Mouse (Mus musculus) thymus, postnatal 36 days (tissue): ENCODE measurements at regions not wholly inside any gene's neighbourhood (a gene's known extent, or its start where the extent isn't known, plus 50 kb on each side); places are given as distances from the start of the nearest gene placed in this dataset.
"Not testable (repeated sequence)": the region's sequence is repeated elsewhere in the genome, so short reads cannot be mapped to it uniquely, and the experiment has no call there.

ENCODE experiments used
- DNase-seq, 2 experiments: peaks; one replicate each; pipeline ENCODE4 v3.0.0; 2022; ENCODE audit warnings: mixed read lengths in 2 of 2

- no peak for DNase-seq
Observed at GRCm38 (mm10) chr13:97482439-97482946, 241.6 kb downstream of the Enc1 start.

DNA sequence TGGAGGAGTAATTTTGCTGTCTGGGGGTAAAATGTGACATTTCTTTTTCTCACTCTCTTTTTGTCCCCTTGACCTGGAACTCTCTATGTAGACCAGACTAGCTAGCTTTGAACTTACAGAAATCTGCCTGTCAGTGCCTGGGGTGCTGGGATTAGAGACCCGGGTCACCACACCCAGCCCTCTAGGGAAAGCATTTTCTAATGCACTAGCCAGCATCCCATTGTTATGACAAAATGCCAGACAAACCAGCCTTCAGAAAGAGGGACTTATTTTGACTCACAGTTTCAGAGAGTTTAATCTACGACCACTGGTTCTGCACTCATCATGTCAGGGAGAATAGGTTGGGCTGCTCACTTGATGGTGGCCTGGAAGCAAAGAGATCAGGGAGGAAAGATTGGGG lies 240.4 kb downstream of the Enc1 start:
- DNase-seq, result no peak

GRCm38 (mm10) chr13:97479066-97479586 lies 238.2 kb downstream of the Enc1 start:
- no peak for DNase-seq

- no peak for DNase-seq
Observed at GRCm38 (mm10) chr13:97473971-97474365, 233.1 kb downstream of the Enc1 start.

- DNase-seq, result no peak
Observed at GRCm38 (mm10) chr13:97473256-97473970, 232.5 kb downstream of the Enc1 start.

DNA sequence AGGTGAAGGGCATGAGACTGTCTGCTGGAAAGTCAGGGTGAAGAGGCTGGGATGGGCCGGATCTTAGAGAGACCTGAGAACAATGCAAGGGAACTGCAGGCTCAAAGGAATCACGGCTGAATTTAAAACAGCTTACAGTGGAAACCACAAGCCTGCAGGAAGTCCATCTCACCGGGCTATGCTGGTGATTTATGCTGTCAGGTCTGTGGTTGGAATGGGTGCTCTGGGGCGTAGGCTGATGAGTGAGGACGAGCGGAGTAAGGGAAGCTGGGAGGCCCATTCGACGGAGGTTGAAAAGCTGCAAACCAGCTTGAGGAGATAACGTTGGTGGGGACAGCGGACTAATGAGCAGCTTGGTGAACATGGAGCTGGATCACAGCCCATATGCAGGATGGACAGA lies 229.1 kb downstream of the Enc1 start:
- DNase-seq, result no peak

GRCm38 (mm10) chr13:97468874-97469593 lies 228.1 kb downstream of the Enc1 start:
- DNase-seq, result no peak

DNA sequence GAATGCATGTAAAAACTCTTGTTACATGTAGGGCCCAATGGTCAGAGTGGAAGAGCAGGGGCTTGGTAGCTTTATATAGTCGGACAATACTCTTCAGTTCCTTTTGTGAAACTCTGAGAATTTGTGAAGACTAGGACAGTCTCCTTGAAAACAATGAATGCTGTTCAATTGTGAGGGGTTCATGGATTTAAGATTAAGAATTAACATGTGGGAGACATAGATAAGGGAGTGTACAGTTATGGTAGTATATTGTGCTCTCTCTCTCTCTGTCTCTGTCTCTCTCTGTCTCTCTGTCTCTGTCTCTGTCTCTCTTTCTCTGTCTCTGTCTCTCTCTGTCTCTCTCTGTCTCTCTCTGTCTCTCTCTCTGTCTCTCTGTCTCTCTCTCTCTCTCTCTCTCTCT lies 225.7 kb downstream of the Enc1 start:
- not testable (repeated sequence) for DNase-seq

GRCm38 (mm10) chr13:97463798-97464197 lies 222.9 kb downstream of the Enc1 start:
- DNase-seq, result no peak

DNA sequence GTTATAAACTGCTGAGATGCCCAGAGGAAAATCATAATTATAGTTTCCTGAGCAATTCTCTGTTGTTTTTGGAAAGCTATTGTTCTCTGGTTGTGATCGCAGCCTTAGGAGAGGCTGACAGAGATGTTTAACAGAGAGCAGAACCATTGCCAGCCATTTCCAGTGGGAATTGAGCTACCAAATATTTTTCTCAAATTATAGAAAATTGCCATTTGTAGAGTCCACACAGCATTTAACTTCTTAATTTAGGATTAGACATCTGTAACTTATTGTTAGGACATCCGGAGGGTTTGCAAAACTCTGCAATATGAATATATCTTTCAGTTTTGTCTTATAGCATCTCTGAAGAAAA lies 222.0 kb downstream of the Enc1 start:
- no peak for DNase-seq

GRCm38 (mm10) chr13:97462110-97462883 lies 221.4 kb downstream of the Enc1 start:
- DNase-seq, result no peak

GRCm38 (mm10) chr13:97461207-97461606 lies 220.3 kb downstream of the Enc1 start:
- DNase-seq, result no peak

DNA sequence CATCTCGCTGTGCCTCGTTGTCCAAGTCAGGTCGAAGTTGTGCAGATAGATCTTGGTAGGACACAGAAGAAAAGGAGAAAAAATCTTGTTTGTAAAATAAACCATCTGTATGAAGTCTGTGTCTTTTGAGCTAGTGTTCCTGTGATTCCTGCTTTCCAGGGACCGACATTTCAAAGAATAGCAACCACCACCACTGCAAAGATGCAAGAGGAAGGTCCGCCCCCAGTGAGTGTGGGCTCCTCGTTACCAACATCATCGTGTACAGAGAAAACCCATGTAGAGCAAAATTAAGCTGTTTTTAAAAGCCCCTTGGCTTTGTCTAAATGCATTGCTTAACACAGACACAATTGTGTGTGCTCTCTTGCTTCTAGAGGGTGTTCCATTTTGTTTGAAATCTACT lies 218.2 kb downstream of the Enc1 start:
- DNase-seq, result no peak

DNA sequence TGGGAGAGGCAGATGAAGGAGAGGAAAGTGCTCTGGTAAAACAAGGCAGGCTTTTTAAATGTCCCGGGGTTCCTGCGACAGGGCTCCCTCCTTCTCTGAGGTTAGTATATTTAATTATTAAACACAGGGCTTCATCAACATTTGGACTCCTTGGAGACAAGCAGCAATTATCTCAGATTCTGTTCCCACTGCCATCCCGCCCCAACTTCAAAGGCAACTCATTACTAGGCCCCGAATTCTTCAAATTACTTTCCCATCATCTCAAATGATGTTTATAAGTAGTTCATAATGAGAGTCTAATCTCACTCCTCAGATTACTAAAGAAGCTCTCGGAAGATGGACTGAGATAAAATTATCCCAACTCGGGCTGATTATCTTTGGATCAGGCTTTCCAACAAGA lies 215.1 kb downstream of the Enc1 start:
- no peak for DNase-seq

- no peak for DNase-seq
Observed at GRCm38 (mm10) chr13:97454715-97455114, 213.8 kb downstream of the Enc1 start.

GRCm38 (mm10) chr13:97453469-97453868 lies 212.6 kb downstream of the Enc1 start:
- DNase-seq, result no peak

- DNase-seq, result no peak
Observed at GRCm38 (mm10) chr13:97453090-97453430, 212.2 kb downstream of the Enc1 start.

GRCm38 (mm10) chr13:97452386-97453089 lies 211.6 kb downstream of the Enc1 start:
- DNase-seq, result no peak

DNA sequence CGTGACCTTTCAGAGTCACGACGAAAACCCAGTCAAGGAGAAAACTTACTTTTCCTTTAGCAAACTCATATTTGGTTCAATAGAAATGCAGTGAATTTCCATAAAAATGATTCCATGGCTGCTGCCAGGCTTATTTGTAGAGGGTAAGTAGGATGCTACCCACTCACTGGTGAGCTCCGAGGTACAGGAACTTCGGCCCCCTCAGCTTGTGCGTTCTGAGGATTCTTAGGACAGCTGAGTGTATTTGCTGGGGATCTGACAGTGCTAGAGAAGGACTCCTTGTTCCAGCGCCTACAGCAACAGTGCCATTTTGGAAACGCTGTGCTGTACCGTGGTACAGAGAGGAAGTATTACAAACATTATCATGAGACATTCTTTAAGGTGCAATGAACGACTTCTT lies 210.4 kb downstream of the Enc1 start:
- no peak for DNase-seq

DNA sequence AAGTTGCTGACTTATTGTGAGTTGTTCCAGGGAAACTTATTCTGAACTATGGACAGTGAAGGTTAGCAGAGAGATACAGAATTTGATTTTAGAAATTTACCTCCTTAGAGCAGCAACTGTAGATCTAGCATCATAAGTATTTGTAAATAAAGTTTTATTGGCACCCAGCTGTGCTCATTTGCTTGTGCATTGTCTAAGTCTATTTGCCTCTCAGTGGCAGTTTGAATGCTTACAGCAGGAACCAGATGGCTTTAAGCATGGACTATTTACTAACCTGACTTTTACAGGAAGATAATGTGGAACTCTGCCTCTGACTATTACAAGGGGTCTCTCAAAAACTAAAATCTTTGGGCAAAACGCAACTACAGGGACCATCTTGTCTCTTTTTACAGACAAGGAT lies 207.2 kb downstream of the Enc1 start:
- DNase-seq, result no peak

DNA sequence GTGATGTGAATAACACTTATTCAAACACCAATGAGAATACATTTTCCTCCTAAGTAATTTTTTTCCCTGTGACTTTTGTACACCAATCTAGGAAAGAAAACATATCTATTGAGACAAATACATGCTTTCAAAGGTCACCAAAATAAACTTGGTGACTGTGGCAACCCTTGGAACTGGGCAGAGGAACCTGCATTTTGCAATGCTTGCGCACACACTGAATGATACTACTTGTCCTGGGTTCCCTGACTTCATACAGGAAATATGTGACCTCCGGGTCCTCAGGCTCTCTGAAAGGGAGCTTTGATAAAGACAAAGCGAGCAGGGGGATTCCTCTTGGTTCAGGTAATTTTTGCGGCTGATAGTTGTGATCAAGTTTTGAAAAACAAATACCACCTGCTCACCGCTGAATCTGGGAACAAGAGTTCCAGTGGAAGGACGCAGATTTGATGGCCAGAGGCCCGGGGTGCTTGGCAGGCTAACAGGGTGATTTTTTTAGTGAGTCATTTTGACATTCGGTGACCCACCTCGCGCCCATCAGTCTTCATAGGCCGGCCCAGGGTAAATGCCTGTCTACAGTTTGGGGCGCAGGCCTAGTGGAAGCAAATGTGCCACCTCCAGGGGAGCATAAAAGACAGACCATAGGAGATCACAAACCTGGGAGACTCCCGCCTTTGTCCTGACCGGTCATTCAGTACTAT lies 203.0 kb downstream of the Enc1 start:
- no peak for DNase-seq

- no peak for DNase-seq
Observed at GRCm38 (mm10) chr13:97442806-97443205, 201.9 kb downstream of the Enc1 start.
